Mouse (Mus musculus) erythroblast, embryonic 14.5 days (primary cell): ENCODE results near the gene Umod.

ENCODE experiments used
- GATA1 ChIP-seq: IDR thresholded peaks from 2 replicates; pipeline ENCODE4 v1.6.1; 2012; ENCODE audit warnings: low read length, inconsistent platforms, mixed read lengths
- TAL1 ChIP-seq: IDR thresholded peaks from 3 replicates; pipeline ENCODE4 v1.6.1; 2012; ENCODE audit warnings: low read length, inconsistent platforms, mixed read lengths

DNA sequence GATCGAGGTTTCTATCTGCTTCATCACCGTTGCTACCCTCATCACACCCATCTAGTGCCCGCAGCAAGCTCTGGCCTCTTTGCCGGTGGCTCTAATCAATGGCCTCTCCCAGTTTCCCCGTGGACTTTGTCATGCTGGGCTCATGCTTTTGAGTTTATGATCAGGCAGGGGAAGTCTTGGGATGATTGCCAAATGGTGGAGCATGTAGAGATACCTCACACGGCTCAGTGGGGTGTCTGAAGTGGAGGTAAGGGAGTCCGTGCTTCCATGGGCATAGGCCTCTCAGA, 37.1 kb upstream of the Umod start:
- TF ChIP-seq TAL1 (no peak), GATA1 (no peak)
